Mouse (Mus musculus) small intestine, adult 2 months (tissue): ENCODE data around the gene Bmpr1b.

ENCODE experiments used
- CTCF ChIP-seq: fragments of 200-500 bp; IDR thresholded peaks from 2 replicates; pipeline ENCODE4 v1.5.1; 2012; ENCODE audit warnings: low read depth, mild to moderate bottlenecking, control low read depth, inconsistent platforms, low read length, moderate library complexity, mixed read lengths; ENCODE audit not compliant: insufficient replicate concordance, insufficient read length; ENCODE audit errors: extremely low read depth
- POLR2A ChIP-seq: fragments of 200-500 bp; IDR thresholded peaks from 2 replicates; pipeline ENCODE4 v1.6.1; 2012; ENCODE audit warnings: low read depth, mild to moderate bottlenecking, control low read depth, inconsistent platforms, low read length, moderate library complexity

- no peak for TF ChIP-seq POLR2A
- TF ChIP-seq CTCF: no peak
Measured at GRCm38 (mm10) chr3:142043463-142043862, 125.8 kb downstream of the Bmpr1b start.
